Mouse (Mus musculus) heart, embryonic 14.5 days (tissue): Measurements from ENCODE around the gene Rnf144a. TPM values are rescaled to one million over a fixed set of nuclear protein-coding genes. Genes with fewer than 3 reads are reported as not detected.
A peak's percentile ranks its signal among the peaks of the same experiment; 100 is the strongest.

Source experiments
- ATAC-seq: fragments of 200-750 bp; cut with Nextera tagmentation; 2 replicates; pipeline ENCODE4 v1.8.0; 2017; ENCODE audit warnings: low read depth, moderate TSS enrichment; ENCODE audit not compliant: insufficient number of reproducible peaks, insufficient read depth, low FRiP score
- H3K27ac ChIP-seq, 2 experiments: fragments of 200-500 bp in 1 of 2; fragments of 300-500 bp in 1 of 2; sonication (generic) in 1 of 2; replicated peaks in 1 of 2; 2 replicates each; pipeline ENCODE4 v1.5.1; 2012 to 2014; ENCODE audit warnings: low read depth in 2 of 2, low read length in 2 of 2, control low read depth in 1 of 2, mild to moderate bottlenecking in 1 of 2, mixed read lengths in 1 of 2; ENCODE audit not compliant: control insufficient read depth in 1 of 2, insufficient read depth in 1 of 2
- H3K27me3 ChIP-seq: fragments of 300-500 bp; sonication (generic); 2 replicates; pipeline ENCODE4 v1.6.1; 2014; ENCODE audit warnings: mild to moderate bottlenecking, low read length, control low read depth; ENCODE audit not compliant: control insufficient read depth, insufficient read depth
- H3K36me3 ChIP-seq: fragments of 300-500 bp; sonication (generic); 2 replicates; pipeline ENCODE4 v1.6.1; 2014; ENCODE audit warnings: mild to moderate bottlenecking, control low read depth, low read length, mixed read lengths; ENCODE audit not compliant: control insufficient read depth, insufficient read depth
- H3K4me1 ChIP-seq, 2 experiments: fragments of 200-500 bp in 1 of 2; fragments of 300-500 bp in 1 of 2; sonication (generic) in 1 of 2; 2 replicates each; pipeline ENCODE4 v1.6.1; 2012 to 2014; ENCODE audit warnings: low read length in 2 of 2, control low read depth in 1 of 2, mixed read lengths in 1 of 2; ENCODE audit not compliant: control insufficient read depth in 2 of 2, insufficient read depth in 2 of 2
- H3K4me2 ChIP-seq: fragments of 300-500 bp; sonication (generic); 2 replicates; pipeline ENCODE4 v1.6.1; 2014; ENCODE audit warnings: mild to moderate bottlenecking, low read length
- H3K4me3 ChIP-seq, 2 experiments: fragments of 200-500 bp in 1 of 2; fragments of 300-500 bp in 1 of 2; sonication (generic) in 1 of 2; 2 replicates each; pipeline ENCODE4 v1.5.1; 2012 to 2014; ENCODE audit warnings: low read length in 2 of 2, mild to moderate bottlenecking in 2 of 2, control low read depth in 1 of 2, low read depth in 1 of 2, moderate library complexity in 1 of 2; ENCODE audit not compliant: control insufficient read depth in 1 of 2, insufficient read depth in 1 of 2
- H3K9ac ChIP-seq: fragments of 300-500 bp; sonication (generic); 2 replicates; pipeline ENCODE4 v1.6.1; 2014; ENCODE audit warnings: mild to moderate bottlenecking, low read length
- H3K9me3 ChIP-seq: fragments of 300-500 bp; sonication (generic); 2 replicates; pipeline ENCODE4 v1.6.1; 2016; ENCODE audit warnings: low read length, control low read depth; ENCODE audit not compliant: control insufficient read depth
- WGBS: fragments of 180-500 bp; shearing (Covaris S2); extraction: QIAGEN DNeasy Blood & Tissue Kit; methylation state at CpG from one replicate; pipeline ENCODE4 v1.1.7; 2014; 5-methylcytosine and 5-hydroxymethylcytosine counted together
- polyA plus RNA-seq: library from polyadenylated mRNA; unstranded; fragments of >200 nt; fragmentation: Nextera tagmentation; extraction: Ambion mirVana; gene quantifications from 2 replicates; pipeline ENCODE4 v1.2.1, GENCODE M21; 2014

Gene Rnf144a
- polyA plus RNA-seq, 1 experiment from 2014 or later: 11.5 TPM

DNA sequence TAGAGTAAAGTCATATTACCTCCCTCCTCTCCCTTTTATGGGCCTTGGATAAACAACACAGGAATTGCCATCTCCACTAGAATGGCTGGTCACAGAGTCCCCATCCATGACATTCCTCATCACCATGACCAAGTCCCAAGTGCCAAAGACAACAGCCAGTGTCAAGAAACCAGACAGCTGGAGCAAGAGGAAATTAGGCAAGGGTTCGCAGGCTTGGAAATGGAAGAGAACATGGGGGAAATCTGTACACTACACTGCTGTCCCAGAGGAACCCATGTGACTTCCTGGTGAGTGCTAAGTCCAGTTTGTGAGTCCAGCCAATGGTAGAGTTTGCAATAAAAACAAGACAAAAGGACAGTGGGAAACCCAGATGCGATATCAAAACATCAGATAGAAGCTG, 47.7 kb downstream of the Rnf144a start:
- Histone ChIP-seq H3K4me3 (no peak overlapping the region), H3K27ac (0 out of 4 replicates have a peak overlapping the region, but pooled peaks of 1 of the 2 experiments have one; percentile 14), H3K9ac (no peak overlapping the region), H3K36me3 (no peaks in the 10 kb centered on the region), H3K27me3 (no peaks in the 10 kb centered on the region), H3K4me1 (peaks cover 8 to 11% of the 10 kb centered on the region in 2 experiments; a peak in 2 of 4 replicates), H3K9me3 (no peaks in the 10 kb centered on the region), H3K4me2 (no peak overlapping the region)
- peak; percentile 38; the same call in 1 of the 2 replicates for ATAC-seq
- WGBS: 65% methylated on average over 2 of the region's 2 CpGs

DNA sequence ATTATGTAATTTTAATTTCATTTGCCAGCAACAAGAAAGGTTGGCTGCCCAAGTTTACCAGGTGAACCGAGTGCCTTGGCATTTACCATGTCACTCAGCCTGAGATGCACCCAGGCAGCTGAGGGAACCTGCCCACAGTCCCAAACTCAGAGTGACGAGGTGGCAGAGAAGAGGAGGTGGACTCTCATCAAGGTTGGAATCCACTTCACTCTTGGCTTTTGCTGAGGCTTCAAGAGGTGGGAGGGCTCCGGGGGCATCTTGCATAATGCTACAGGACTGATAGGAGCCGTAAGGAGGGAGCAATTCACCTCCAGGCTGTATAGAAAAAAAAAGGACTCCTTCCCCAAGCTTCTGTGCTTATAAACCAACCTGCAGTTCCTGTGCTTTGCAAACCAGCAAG, 48.7 kb downstream of the Rnf144a start:
- Histone ChIP-seq H3K4me2 (no peak overlapping the region), H3K27ac (no peak overlapping the region), H3K9me3 (no peaks in the 10 kb centered on the region), H3K36me3 (no peaks in the 10 kb centered on the region), H3K4me3 (no peak overlapping the region), H3K4me1 (peaks cover 8 to 11% of the 10 kb centered on the region in 2 experiments; a peak in 2 of 4 replicates), H3K9ac (no peak overlapping the region), H3K27me3 (no peaks in the 10 kb centered on the region)
- ATAC-seq: no peak
- WGBS: 76% methylated on average over 4 of the region's 4 CpGs

DNA sequence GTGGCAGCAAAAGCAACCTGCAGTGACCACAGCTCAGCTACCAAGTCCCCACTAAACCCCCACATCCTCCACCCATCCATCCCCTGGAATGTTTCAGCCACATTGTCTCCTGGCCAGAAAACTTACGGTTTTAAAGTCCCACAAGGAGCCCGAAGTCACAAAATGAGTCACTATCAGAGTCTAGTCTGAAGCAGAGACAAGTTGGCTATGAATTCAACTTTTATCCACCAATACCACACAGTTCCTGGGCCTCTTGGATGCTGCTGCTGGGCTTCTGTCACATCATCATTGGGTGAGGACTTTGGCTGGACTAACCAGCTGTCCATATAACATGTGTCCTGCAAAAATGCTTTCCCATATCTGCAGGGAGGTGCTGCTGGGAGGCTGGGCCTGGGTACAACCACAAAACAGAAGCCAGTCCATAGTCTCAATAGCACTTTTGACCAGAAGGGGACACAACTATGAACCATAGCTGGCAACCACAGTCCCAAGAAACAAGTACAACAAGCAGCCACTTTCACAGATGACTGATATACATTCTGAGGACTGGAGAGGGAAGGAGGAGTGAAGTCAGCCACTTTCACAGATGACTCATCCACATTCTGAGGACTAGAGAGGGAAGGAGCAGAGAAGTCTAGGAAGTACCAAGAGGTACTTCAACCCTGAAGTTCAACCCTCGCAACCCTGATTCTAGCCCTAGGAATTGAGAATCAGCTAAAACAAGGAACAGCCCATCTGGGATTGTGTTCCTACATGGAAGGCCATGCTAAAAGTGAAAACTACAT, 49.3 kb downstream of the Rnf144a start:
- 0 out of 4 replicates have a peak overlapping the region, but pooled peaks of 1 of the 2 experiments have one; percentile 11 for H3K27ac ChIP-seq
- no peak overlapping the region for H3K4me2 ChIP-seq
- no peaks in the 10 kb centered on the region for H3K27me3 ChIP-seq
- H3K4me1 ChIP-seq: peaks cover 8 to 11% of the 10 kb centered on the region in 2 experiments; a peak in 2 of 4 replicates
- no peak for ATAC-seq
- H3K9me3 ChIP-seq: no peaks in the 10 kb centered on the region
- no peak overlapping the region for H3K9ac ChIP-seq
- H3K36me3 ChIP-seq: no peaks in the 10 kb centered on the region
- 67% methylated on average over 3 of the region's 3 CpGs for WGBS
- H3K4me3 ChIP-seq: no peak overlapping the region

- H3K4me2 ChIP-seq: no peak overlapping the region
- H3K27ac ChIP-seq: no peak overlapping the region
- peaks cover 8 to 11% of the 10 kb centered on the region in 2 experiments; a peak in 2 of 4 replicates for H3K4me1 ChIP-seq
- no peak overlapping the region for H3K9ac ChIP-seq
- no peaks in the 10 kb centered on the region for H3K9me3 ChIP-seq
- H3K36me3 ChIP-seq: no peaks in the 10 kb centered on the region
- H3K4me3 ChIP-seq: no peak overlapping the region
- ATAC-seq: no peak
- 86% methylated on average over 5 of the region's 5 CpGs for WGBS
- H3K27me3 ChIP-seq: no peaks in the 10 kb centered on the region
Observed at GRCm38 (mm10) chr12:26364822-26365221, 50.2 kb downstream of the Rnf144a start.

- no peaks in the 10 kb centered on the region for H3K36me3 ChIP-seq
- H3K4me2 ChIP-seq: no peak overlapping the region
- no peak overlapping the region for H3K4me3 ChIP-seq
- no peak overlapping the region for H3K9ac ChIP-seq
- no peaks in the 10 kb centered on the region for H3K9me3 ChIP-seq
- no peaks in the 10 kb centered on the region for H3K27me3 ChIP-seq
- H3K27ac ChIP-seq: no peak overlapping the region
- no peak for ATAC-seq
- peaks cover 0 to 6% of the 10 kb centered on the region in 2 experiments; a peak in 1 of 4 replicates for H3K4me1 ChIP-seq
- WGBS: 87% methylated on average over 10 of the region's 10 CpGs
Observed at GRCm38 (mm10) chr12:26360946-26361523, 54.0 kb downstream of the Rnf144a start.

DNA sequence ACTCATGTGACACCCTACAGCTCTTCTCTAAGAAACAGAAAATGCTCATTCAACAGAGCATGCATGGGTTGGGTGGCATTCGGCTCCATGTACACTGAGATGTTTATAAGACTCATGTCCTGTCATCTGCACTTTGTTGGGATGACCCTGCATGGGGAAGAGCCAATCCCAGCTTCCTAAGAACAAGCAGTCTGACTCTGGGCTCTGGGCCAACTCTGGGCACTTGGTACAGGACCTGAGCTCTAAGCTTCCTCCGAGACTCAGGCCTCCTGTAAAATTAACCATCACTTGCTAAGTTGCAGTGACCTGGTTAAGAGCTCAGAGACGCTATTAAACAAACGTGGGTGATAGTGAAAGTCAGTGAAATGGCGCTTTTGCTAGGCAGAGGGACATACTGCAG, 55.2 kb downstream of the Rnf144a start:
- no peak for ATAC-seq
- WGBS: 67% methylated on average over 5 of the region's 5 CpGs

GRCm38 (mm10) chr12:26359241-26359640, 55.8 kb downstream of the Rnf144a start:
- Histone ChIP-seq H3K36me3 (no peaks in the 10 kb centered on the region), H3K9me3 (no peaks in the 10 kb centered on the region), H3K4me2 (no peak overlapping the region), H3K4me3 (no peak overlapping the region), H3K27ac (no peak overlapping the region), H3K4me1 (peaks cover 0 to 4% of the 10 kb centered on the region in 2 experiments; a peak in 1 of 4 replicates), H3K27me3 (no peaks in the 10 kb centered on the region), H3K9ac (no peak overlapping the region)
- no peak for ATAC-seq
- 87% methylated on average over 2 of the region's 2 CpGs for WGBS

More for the DNA sequence above, 55.2 kb downstream of the Rnf144a start:
- no peaks in the 10 kb centered on the region for H3K36me3 ChIP-seq
- no peak overlapping the region for H3K4me3 ChIP-seq
- H3K9me3 ChIP-seq: no peaks in the 10 kb centered on the region
- peaks cover 0 to 4% of the 10 kb centered on the region in 2 experiments; a peak in 1 of 4 replicates for H3K4me1 ChIP-seq
- H3K27me3 ChIP-seq: no peaks in the 10 kb centered on the region
- no peak overlapping the region for H3K27ac ChIP-seq
- no peak overlapping the region for H3K4me2 ChIP-seq
- H3K9ac ChIP-seq: no peak overlapping the region
